Mouse (Mus musculus): ENCODE measurements around the gene Wdr34.
"Not testable (repeated sequence)": the region's sequence is repeated elsewhere in the genome, so short reads cannot be mapped to it uniquely, and the experiment has no call there.

Wdr34 gene

GRCm38 (mm10) chr2:30066046-30066901, 17.6 kb upstream of the Wdr34 start:
- peak; percentile 90 to 91 for DNase-seq (ENCODE audit: low spot score in 2 of 2)

GRCm38 (mm10) chr2:30064298-30064697, 15.6 kb upstream of the Wdr34 start:
- DNase-seq (ENCODE audit: low spot score in 2 of 2): no peak

- no peak for DNase-seq (ENCODE audit: low spot score in 2 of 2)
Observed at GRCm38 (mm10) chr2:30063791-30064190, 15.1 kb upstream of the Wdr34 start.

GRCm38 (mm10) chr2:30063235-30063634, 14.6 kb upstream of the Wdr34 start:
- no peak for DNase-seq (ENCODE audit: low spot score in 2 of 2)

GRCm38 (mm10) chr2:30062249-30063093, 13.8 kb upstream of the Wdr34 start:
- peak in 1 of 2 experiments; percentile 38 for DNase-seq (ENCODE audit: low spot score in 2 of 2)

- peak; percentile 62 to 72 for DNase-seq (ENCODE audit: low spot score in 2 of 2)
Observed at GRCm38 (mm10) chr2:30061215-30062166, 12.8 kb upstream of the Wdr34 start.

GRCm38 (mm10) chr2:30058418-30058817, 9.7 kb upstream of the Wdr34 start:
- DNase-seq (ENCODE audit: low spot score in 2 of 2): no peak

GRCm38 (mm10) chr2:30057223-30057904, 8.7 kb upstream of the Wdr34 start, which contains the start of gene Set:
Gene Set (plus strand): TSS chr2:30057378.
- DNase-seq (ENCODE audit: low spot score in 2 of 2): no peak

- no peak for DNase-seq (ENCODE audit: low spot score in 2 of 2)
Observed at GRCm38 (mm10) chr2:30056736-30057135, 8.1 kb upstream of the Wdr34 start.

GRCm38 (mm10) chr2:30055310-30055709, 6.6 kb upstream of the Wdr34 start:
- DNase-seq (ENCODE audit: low spot score in 2 of 2): not testable (repeated sequence)

GRCm38 (mm10) chr2:30051992-30052761, 3.5 kb upstream of the Wdr34 start:
- no peak for DNase-seq (ENCODE audit: low spot score in 2 of 2)

GRCm38 (mm10) chr2:30049831-30050230, 1.1 kb upstream of the Wdr34 start:
- DNase-seq (ENCODE audit: low spot score in 2 of 2): no peak

GRCm38 (mm10) chr2:30048101-30048501, 580 bp downstream of the Wdr34 start:
- no peak for DNase-seq (ENCODE audit: low spot score in 2 of 2)

GRCm38 (mm10) chr2:30047127-30047526, 1.6 kb downstream of the Wdr34 start:
- DNase-seq (ENCODE audit: low spot score in 2 of 2): no peak

GRCm38 (mm10) chr2:30044550-30044949, 4.1 kb downstream of the Wdr34 start:
- DNase-seq (ENCODE audit: low spot score in 2 of 2): no peak

GRCm38 (mm10) chr2:30042445-30042844, 6.2 kb downstream of the Wdr34 start:
- DNase-seq (ENCODE audit: low spot score in 2 of 2): peak; percentile 68 to 88

GRCm38 (mm10) chr2:30039687-30040086, 9.0 kb downstream of the Wdr34 start:
- DNase-seq (ENCODE audit: low spot score in 2 of 2): no peak

GRCm38 (mm10) chr2:30038370-30038769, 10.3 kb downstream of the Wdr34 start:
- DNase-seq (ENCODE audit: low spot score in 2 of 2): no peak

- DNase-seq (ENCODE audit: low spot score in 2 of 2): no peak
Observed at GRCm38 (mm10) chr2:30037762-30038161, 10.9 kb downstream of the Wdr34 start.

- DNase-seq (ENCODE audit: low spot score in 2 of 2): no peak
Observed at GRCm38 (mm10) chr2:30032957-30033356, 15.7 kb downstream of the Wdr34 start.

Measured in thymus, postnatal 10 days (tissue).